Mouse (Mus musculus): ENCODE data around the gene Fhl5. TPM values are rescaled to one million over a fixed set of nuclear protein-coding genes. Genes with fewer than 3 reads are reported as not detected.
"Not testable (repeated sequence)": the region's sequence is repeated elsewhere in the genome, so short reads cannot be mapped to it uniquely, and the experiment has no call there.

Fhl5 gene
- polyA plus RNA-seq (2011; ENCODE audit: insufficient read depth, insufficient read length, low replicate concordance, missing spikeins), result not detected in 2 replicates

GRCm38 (mm10) chr4:25242776-25243175 lies at the start of gene Fhl5:
Gene Fhl5, minus strand, starts transcription at chr4:25242876.
- no peak for TF ChIP-seq POLR2A (IDR thresholded peaks at IDR 0.05; ENCODE audit: borderline replicate concordance, control insufficient read depth, low read depth, low read length)
- Histone ChIP-seq H3K27ac (ENCODE audit: control insufficient read depth, insufficient read depth, low read depth, low read length, poor library complexity) (no peak within 1 kb of the TSS), H3K4me1 (ENCODE audit: control insufficient read depth, insufficient read depth, low read length) (no peaks in the 10 kb centered on the region), H3K4me3 (replicated peaks; ENCODE audit: control insufficient read depth, low read depth, low read length) (no peak within 1 kb of the TSS)
- 75% methylated on average over 3 of the region's 3 CpGs for WGBS

GRCm38 (mm10) chr4:25285002-25285401 lies 42.3 kb upstream of the Fhl5 start:
- WGBS, result 65% methylated on average over 1 of the region's 1 CpGs
- H3K4me1 ChIP-seq (ENCODE audit: control insufficient read depth, insufficient read depth, low read length); H3K27ac ChIP-seq (ENCODE audit: control insufficient read depth, insufficient read depth, low read depth, low read length, poor library complexity); H3K4me3 ChIP-seq (replicated peaks; ENCODE audit: control insufficient read depth, low read depth, low read length): not testable (repeated sequence)

GRCm38 (mm10) chr4:25281671-25282038 lies 39.0 kb upstream of the Fhl5 start, which contains the start of gene Ufl1:
Gene Ufl1, minus strand, starts transcription at chr4:25281821.
- Histone ChIP-seq H3K4me1 (ENCODE audit: control insufficient read depth, insufficient read depth, low read length) (no peaks in the 10 kb centered on the region), H3K27ac (ENCODE audit: control insufficient read depth, insufficient read depth, low read depth, low read length, poor library complexity) (peak within 1 kb of the TSS; percentile 89), H3K4me3 (replicated peaks; ENCODE audit: control insufficient read depth, low read depth, low read length) (peak within 1 kb of the TSS; percentile 78)
- peak; percentile 94; the same call in 1 of the 2 replicates for TF ChIP-seq POLR2A (IDR thresholded peaks at IDR 0.05; ENCODE audit: borderline replicate concordance, control insufficient read depth, low read depth, low read length)
- TF ChIP-seq CTCF (IDR thresholded peaks at IDR 0.05; ENCODE audit: control insufficient read depth, insufficient read depth, low read length), result no peak
- under 1% methylated on average over 30 of the region's 30 CpGs for WGBS

- peak overlapping the region; percentile 78 for H3K4me3 ChIP-seq (replicated peaks; ENCODE audit: control insufficient read depth, low read depth, low read length)
- H3K27ac ChIP-seq (ENCODE audit: control insufficient read depth, insufficient read depth, low read depth, low read length, poor library complexity), result peak overlapping the region; percentile 89
- TF ChIP-seq CTCF (IDR thresholded peaks at IDR 0.05; ENCODE audit: control insufficient read depth, insufficient read depth, low read length) (no peak), POLR2A (IDR thresholded peaks at IDR 0.05; ENCODE audit: borderline replicate concordance, control insufficient read depth, low read depth, low read length) (no peak)
- 2% methylated on average over 32 of the region's 32 CpGs for WGBS
- H3K4me1 ChIP-seq (ENCODE audit: control insufficient read depth, insufficient read depth, low read length), result no peaks in the 10 kb centered on the region
These were observed 38.4 kb upstream of the Fhl5 start for GRCm38 (mm10) chr4:25280938-25281670.

- TF ChIP-seq CTCF (IDR thresholded peaks at IDR 0.05; ENCODE audit: control insufficient read depth, insufficient read depth, low read length) (no peak), POLR2A (IDR thresholded peaks at IDR 0.05; ENCODE audit: borderline replicate concordance, control insufficient read depth, low read depth, low read length) (no peak)
- WGBS, result 68% methylated on average over 7 of the region's 7 CpGs
- H3K4me1 ChIP-seq (ENCODE audit: control insufficient read depth, insufficient read depth, low read length), result no peaks in the 10 kb centered on the region
- H3K27ac ChIP-seq (ENCODE audit: control insufficient read depth, insufficient read depth, low read depth, low read length, poor library complexity), result no peak overlapping the region
- no peak overlapping the region for H3K4me3 ChIP-seq (replicated peaks; ENCODE audit: control insufficient read depth, low read depth, low read length)
These were observed 30.4 kb upstream of the Fhl5 start for GRCm38 (mm10) chr4:25272861-25273627.

- Histone ChIP-seq H3K4me3 (replicated peaks; ENCODE audit: control insufficient read depth, low read depth, low read length) (no peak overlapping the region), H3K27ac (ENCODE audit: control insufficient read depth, insufficient read depth, low read depth, low read length, poor library complexity) (no peak overlapping the region), H3K4me1 (ENCODE audit: control insufficient read depth, insufficient read depth, low read length) (no peaks in the 10 kb centered on the region)
- TF ChIP-seq POLR2A (IDR thresholded peaks at IDR 0.05; ENCODE audit: borderline replicate concordance, control insufficient read depth, low read depth, low read length) (no peak), CTCF (IDR thresholded peaks at IDR 0.05; ENCODE audit: control insufficient read depth, insufficient read depth, low read length) (no peak)
- WGBS, result 80% methylated on average over 1 of the region's 1 CpGs
These were observed 29.2 kb upstream of the Fhl5 start for GRCm38 (mm10) chr4:25271926-25272325.

- Histone ChIP-seq H3K4me3 (replicated peaks; ENCODE audit: control insufficient read depth, low read depth, low read length) (no peak overlapping the region), H3K27ac (ENCODE audit: control insufficient read depth, insufficient read depth, low read depth, low read length, poor library complexity) (no peak overlapping the region), H3K4me1 (ENCODE audit: control insufficient read depth, insufficient read depth, low read length) (no peaks in the 10 kb centered on the region)
- no peak for TF ChIP-seq POLR2A (IDR thresholded peaks at IDR 0.05; ENCODE audit: borderline replicate concordance, control insufficient read depth, low read depth, low read length)
- TF ChIP-seq CTCF (IDR thresholded peaks at IDR 0.05; ENCODE audit: control insufficient read depth, insufficient read depth, low read length), result no peak
- WGBS, result 68% methylated on average over 3 of the region's 3 CpGs
These were observed 24.5 kb upstream of the Fhl5 start for GRCm38 (mm10) chr4:25267144-25267543.

- Histone ChIP-seq H3K27ac (ENCODE audit: control insufficient read depth, insufficient read depth, low read depth, low read length, poor library complexity) (no peak overlapping the region), H3K4me1 (ENCODE audit: control insufficient read depth, insufficient read depth, low read length) (no peaks in the 10 kb centered on the region; the same call in 1 of the 2 replicates), H3K4me3 (replicated peaks; ENCODE audit: control insufficient read depth, low read depth, low read length) (no peak overlapping the region)
- TF ChIP-seq CTCF (IDR thresholded peaks at IDR 0.05; ENCODE audit: control insufficient read depth, insufficient read depth, low read length) (no peak), POLR2A (IDR thresholded peaks at IDR 0.05; ENCODE audit: borderline replicate concordance, control insufficient read depth, low read depth, low read length) (no peak)
- WGBS, result 80% methylated on average over 7 of the region's 7 CpGs
These were observed 15.2 kb upstream of the Fhl5 start for GRCm38 (mm10) chr4:25257822-25258398.

- H3K27ac ChIP-seq (ENCODE audit: control insufficient read depth, insufficient read depth, low read depth, low read length, poor library complexity); H3K4me1 ChIP-seq (ENCODE audit: control insufficient read depth, insufficient read depth, low read length); H3K4me3 ChIP-seq (replicated peaks; ENCODE audit: control insufficient read depth, low read depth, low read length): not testable (repeated sequence)
- WGBS, result 74% methylated on average over 1 of the region's 1 CpGs
These were observed 7.0 kb downstream of the Fhl5 start for GRCm38 (mm10) chr4:25235663-25236062.

- not testable (repeated sequence) for H3K4me1 ChIP-seq (ENCODE audit: control insufficient read depth, insufficient read depth, low read length); H3K27ac ChIP-seq (ENCODE audit: control insufficient read depth, insufficient read depth, low read depth, low read length, poor library complexity); H3K4me3 ChIP-seq (replicated peaks; ENCODE audit: control insufficient read depth, low read depth, low read length)
- 81% methylated on average over 1 of the region's 1 CpGs for WGBS
These were observed 8.9 kb downstream of the Fhl5 start for GRCm38 (mm10) chr4:25233767-25234166.

Data from bone marrow, adult 2 months (tissue).